Mouse (Mus musculus): ENCODE measurements around the gene Il27ra.

Gene Il27ra

GRCm38 (mm10) chr8:84065457-84066072 lies 23.2 kb upstream of the Il27ra start:
- no peak for DNase-seq (ENCODE audit: low spot score)

- no peak for DNase-seq (ENCODE audit: low spot score)
Observed at GRCm38 (mm10) chr8:84065037-84065436, 22.6 kb upstream of the Il27ra start, which contains the start of gene Gm10643. Gm10643 (minus strand) TSS chr8:84065137.

GRCm38 (mm10) chr8:84063861-84064610 lies 21.6 kb upstream of the Il27ra start:
- no peak for DNase-seq (ENCODE audit: low spot score)

GRCm38 (mm10) chr8:84060245-84060644 lies 17.9 kb upstream of the Il27ra start:
- no peak for DNase-seq (ENCODE audit: low spot score)

GRCm38 (mm10) chr8:84059226-84059625 lies 16.8 kb upstream of the Il27ra start:
- DNase-seq (ENCODE audit: low spot score), result no peak

- no peak for DNase-seq (ENCODE audit: low spot score)
Observed at GRCm38 (mm10) chr8:84057827-84058226, 15.4 kb upstream of the Il27ra start.

GRCm38 (mm10) chr8:84053229-84053628 lies 10.8 kb upstream of the Il27ra start:
- DNase-seq (ENCODE audit: low spot score), result no peak

GRCm38 (mm10) chr8:84052746-84053145 lies 10.4 kb upstream of the Il27ra start:
- no peak for DNase-seq (ENCODE audit: low spot score)

GRCm38 (mm10) chr8:84048171-84048570 lies 5.8 kb upstream of the Il27ra start:
- DNase-seq (ENCODE audit: low spot score), result no peak

- no peak for DNase-seq (ENCODE audit: low spot score)
Observed at GRCm38 (mm10) chr8:84046505-84046904, 4.1 kb upstream of the Il27ra start.

- DNase-seq (ENCODE audit: low spot score), result no peak
Observed at GRCm38 (mm10) chr8:84044900-84045299, 2.5 kb upstream of the Il27ra start, which contains the start of gene Rln3. Rln3 (minus strand) TSS chr8:84045000.

GRCm38 (mm10) chr8:84044103-84044502 lies 1.7 kb upstream of the Il27ra start:
- no peak for DNase-seq (ENCODE audit: low spot score)

GRCm38 (mm10) chr8:84042948-84043342 lies 556 bp upstream of the Il27ra start:
- DNase-seq (ENCODE audit: low spot score), result no peak

- DNase-seq (ENCODE audit: low spot score), result peak; percentile 69
Observed at GRCm38 (mm10) chr8:84039050-84039449, 3.3 kb downstream of the Il27ra start.

GRCm38 (mm10) chr8:84038015-84038414 lies 4.4 kb downstream of the Il27ra start:
- DNase-seq (ENCODE audit: low spot score), result no peak

- DNase-seq (ENCODE audit: low spot score), result no peak
Observed at GRCm38 (mm10) chr8:84032777-84033176, 9.6 kb downstream of the Il27ra start.

- no peak for DNase-seq (ENCODE audit: low spot score)
Observed at GRCm38 (mm10) chr8:84029272-84029671, 13.1 kb downstream of the Il27ra start.

- DNase-seq (ENCODE audit: low spot score), result no peak
Observed at GRCm38 (mm10) chr8:84027449-84027848, 14.9 kb downstream of the Il27ra start.

GRCm38 (mm10) chr8:84025863-84026262 lies 16.5 kb downstream of the Il27ra start:
- peak; percentile 49 for DNase-seq (ENCODE audit: low spot score)

- DNase-seq (ENCODE audit: low spot score), result peak; percentile 57
Observed at GRCm38 (mm10) chr8:84024171-84024570, 18.2 kb downstream of the Il27ra start.

- DNase-seq (ENCODE audit: low spot score), result no peak
Observed at GRCm38 (mm10) chr8:84023631-84024030, 18.8 kb downstream of the Il27ra start.

GRCm38 (mm10) chr8:84023085-84023484 lies 19.3 kb downstream of the Il27ra start:
- no peak for DNase-seq (ENCODE audit: low spot score)

GRCm38 (mm10) chr8:84021569-84021968 lies 20.8 kb downstream of the Il27ra start:
- DNase-seq (ENCODE audit: low spot score), result no peak

GRCm38 (mm10) chr8:84021096-84021495 lies 21.3 kb downstream of the Il27ra start, which contains the start of gene Palm3:
Palm3 (plus strand) TSS chr8:84021471.
- DNase-seq (ENCODE audit: low spot score), result no peak

Data from ovary, postnatal 14 days (tissue).